Mouse (Mus musculus) kidney, embryonic 14.5 days (tissue): ENCODE data around the gene Gclm. TPM values are rescaled to one million over a fixed set of nuclear protein-coding genes. Genes with fewer than 3 reads are reported as not detected.

Source experiments
- ATAC-seq: fragments of 200-750 bp; cut with Nextera tagmentation; 2 replicates; pipeline ENCODE4 v1.8.0; 2017; ENCODE audit warnings: moderate number of reproducible peaks, mild to moderate bottlenecking, moderate TSS enrichment, moderate library complexity; ENCODE audit not compliant: low FRiP score, low TSS enrichment
- H3K27ac ChIP-seq: fragments of 300-500 bp; sonication (generic); 2 replicates; pipeline ENCODE4 v1.5.1; 2014; ENCODE audit warnings: low read depth, mild to moderate bottlenecking, low read length, moderate library complexity, mixed read lengths
- H3K27me3 ChIP-seq: fragments of 300-500 bp; sonication (generic); 2 replicates; pipeline ENCODE4 v1.6.1; 2014; ENCODE audit warnings: mild to moderate bottlenecking, low read length; ENCODE audit not compliant: control insufficient read depth, insufficient read depth
- H3K36me3 ChIP-seq: fragments of 300-500 bp; sonication (generic); 2 replicates; pipeline ENCODE4 v1.6.1; 2014; ENCODE audit warnings: low read length, mixed read lengths; ENCODE audit not compliant: control insufficient read depth, insufficient read depth
- H3K4me1 ChIP-seq: fragments of 300-500 bp; sonication (generic); 2 replicates; pipeline ENCODE4 v1.6.1; 2014; ENCODE audit warnings: low read length, mixed read lengths; ENCODE audit not compliant: control insufficient read depth, insufficient read depth
- H3K4me2 ChIP-seq: fragments of 300-500 bp; sonication (generic); replicated peaks from 2 replicates; pipeline ENCODE4 v1.6.1; 2014; ENCODE audit warnings: low read depth, mild to moderate bottlenecking, low read length
- H3K4me3 ChIP-seq: fragments of 300-500 bp; sonication (generic); 2 replicates; pipeline ENCODE4 v1.5.1; 2014; ENCODE audit warnings: mild to moderate bottlenecking, low read length
- H3K9ac ChIP-seq: fragments of 300-500 bp; sonication (generic); 2 replicates; pipeline ENCODE4 v1.6.1; 2014; ENCODE audit warnings: low read depth, mild to moderate bottlenecking, low read length, moderate library complexity
- H3K9me3 ChIP-seq: fragments of 300-500 bp; sonication (generic); 2 replicates; pipeline ENCODE4 v1.6.1; 2016; ENCODE audit warnings: low read length; ENCODE audit not compliant: control insufficient read depth
- WGBS: fragments of 180-500 bp; shearing (Covaris S2); extraction: QIAGEN DNeasy Blood & Tissue Kit; methylation state at CpG from one replicate; pipeline ENCODE4 v1.1.7; 2014; 5-methylcytosine and 5-hydroxymethylcytosine counted together
- polyA plus RNA-seq: library from polyadenylated mRNA; unstranded; fragments of >200 nt; fragmentation: Nextera tagmentation; extraction: Ambion mirVana; gene quantifications from 2 replicates; pipeline ENCODE4 v1.2.1, GENCODE M21; 2014

Gclm gene
- polyA plus RNA-seq, 1 experiment from 2014 or later: 76.2 TPM

DNA sequence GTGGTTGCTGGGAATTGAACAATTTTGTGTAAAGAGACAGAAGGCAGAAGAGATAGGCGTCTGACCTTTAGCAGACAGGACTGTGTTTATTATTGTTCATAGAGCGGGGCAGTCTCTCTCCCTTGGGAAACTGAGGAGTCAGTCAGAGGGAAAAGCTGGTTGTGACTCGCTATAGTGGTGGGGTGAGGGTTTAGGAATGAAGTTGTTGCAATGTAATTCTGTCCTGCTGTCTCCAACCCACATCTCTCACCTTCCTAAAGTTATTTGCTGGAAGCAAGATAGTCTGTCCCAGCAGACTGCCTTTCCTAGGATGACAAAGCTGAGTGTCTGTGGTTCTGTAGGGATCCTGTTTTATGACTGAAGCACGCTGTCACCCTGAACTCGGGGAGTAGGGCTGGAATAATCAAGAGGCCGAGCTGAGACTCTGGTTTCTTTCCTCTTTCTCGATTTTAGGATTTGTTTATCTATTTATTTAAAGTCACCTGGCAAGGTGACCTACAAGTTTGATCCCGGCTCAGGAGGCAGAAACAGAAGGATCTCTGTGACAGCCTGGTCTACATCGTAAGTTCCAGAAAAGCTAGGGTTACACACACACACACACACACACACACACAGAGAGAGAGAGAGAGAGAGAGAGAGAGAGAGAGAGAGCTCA is 41.6 kb upstream of the Gclm start:
- no peak overlapping the region for H3K27ac ChIP-seq
- H3K9me3 ChIP-seq: no peaks in the 10 kb centered on the region
- 58% methylated on average over 9 of the region's 9 CpGs for WGBS
- H3K4me2 ChIP-seq: no peak overlapping the region
- no peaks in the 10 kb centered on the region for H3K27me3 ChIP-seq
- H3K4me1 ChIP-seq: peaks cover 12% of the 10 kb centered on the region; the same call in 1 of the 2 replicates
- H3K36me3 ChIP-seq: no peaks in the 10 kb centered on the region
- H3K9ac ChIP-seq: no peak overlapping the region
- no peak for ATAC-seq
- H3K4me3 ChIP-seq: no peak overlapping the region

DNA sequence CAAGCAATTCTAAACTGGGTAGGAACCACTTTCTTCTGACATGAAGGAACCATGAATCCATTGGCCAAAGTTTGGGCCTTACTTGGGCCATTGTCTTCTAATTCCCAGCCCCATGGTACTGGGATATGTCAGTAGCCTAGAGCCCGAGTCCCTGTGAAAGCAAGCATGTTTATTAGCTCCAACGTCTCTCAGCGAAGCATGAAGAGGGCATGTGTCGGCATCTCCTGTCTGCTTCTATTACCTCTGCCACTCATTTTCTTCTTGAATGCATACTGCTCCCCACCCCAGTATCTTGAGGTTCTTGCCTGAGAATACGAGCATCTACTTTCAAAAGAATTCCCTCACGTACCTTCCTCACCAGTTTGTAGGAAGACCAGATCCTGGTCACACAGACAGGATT is 39.6 kb upstream of the Gclm start:
- H3K27ac ChIP-seq: peak overlapping the region; percentile 48
- H3K4me1 ChIP-seq: peaks cover 10% of the 10 kb centered on the region; the same call in 1 of the 2 replicates
- ATAC-seq: no peak
- H3K4me3 ChIP-seq: no peak overlapping the region
- H3K9me3 ChIP-seq: no peaks in the 10 kb centered on the region
- no peaks in the 10 kb centered on the region for H3K36me3 ChIP-seq
- no peak overlapping the region for H3K4me2 ChIP-seq
- H3K27me3 ChIP-seq: no peaks in the 10 kb centered on the region
- no peak overlapping the region for H3K9ac ChIP-seq
- 56% methylated on average over 6 of the region's 6 CpGs for WGBS

- Histone ChIP-seq H3K9ac (no peak overlapping the region), H3K27me3 (no peaks in the 10 kb centered on the region), H3K4me3 (no peak overlapping the region), H3K27ac (peak overlapping the region; percentile 48; the same call in 1 of the 2 replicates), H3K4me1 (peaks cover 10% of the 10 kb centered on the region; the same call in 1 of the 2 replicates), H3K4me2 (no peak overlapping the region), H3K9me3 (no peaks in the 10 kb centered on the region), H3K36me3 (no peaks in the 10 kb centered on the region)
- ATAC-seq: peak; percentile 77
- 51% methylated on average over 8 of the region's 8 CpGs for WGBS
Observed at GRCm38 (mm10) chr3:122206279-122207070, 38.9 kb upstream of the Gclm start.

DNA sequence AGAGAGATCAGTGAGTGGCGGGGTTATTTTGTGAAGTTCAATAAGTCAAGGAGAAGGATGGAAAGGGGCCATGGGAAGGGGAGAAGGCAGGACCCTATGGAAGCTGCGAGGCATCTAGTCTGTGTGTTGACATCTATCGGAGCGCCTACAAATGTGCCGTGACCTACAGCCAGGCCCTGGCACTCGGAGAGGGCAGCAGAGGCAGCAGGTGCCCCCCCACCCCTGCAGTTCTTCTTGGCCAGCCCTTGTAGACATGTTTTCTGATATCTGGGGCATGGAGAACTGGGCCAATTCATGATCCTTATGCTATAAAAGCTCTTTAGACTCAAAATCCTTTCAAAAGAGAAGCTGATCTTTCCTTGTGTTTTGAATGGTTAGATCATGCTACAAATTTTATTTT is 37.6 kb upstream of the Gclm start:
- Histone ChIP-seq H3K4me2 (no peak overlapping the region), H3K9me3 (no peaks in the 10 kb centered on the region), H3K4me1 (0 out of 2 replicates have a peak, but pooled peaks cover 3% of the 10 kb centered on the region), H3K9ac (no peak overlapping the region), H3K36me3 (no peaks in the 10 kb centered on the region), H3K27ac (no peak overlapping the region), H3K27me3 (no peaks in the 10 kb centered on the region), H3K4me3 (no peak overlapping the region)
- 85% methylated on average over 6 of the region's 6 CpGs for WGBS
- no peak for ATAC-seq

GRCm38 (mm10) chr3:122208296-122209225 is 36.8 kb upstream of the Gclm start:
- no peaks in the 10 kb centered on the region for H3K36me3 ChIP-seq
- H3K9me3 ChIP-seq: no peaks in the 10 kb centered on the region
- WGBS: 73% methylated on average over 15 of the region's 15 CpGs
- ATAC-seq: no peak
- H3K4me1 ChIP-seq: 0 out of 2 replicates have a peak, but pooled peaks cover 3% of the 10 kb centered on the region
- H3K4me2 ChIP-seq: no peak overlapping the region
- no peak overlapping the region for H3K4me3 ChIP-seq
- H3K9ac ChIP-seq: no peak overlapping the region; the same call in 1 of the 2 replicates
- H3K27me3 ChIP-seq: no peaks in the 10 kb centered on the region
- peak overlapping the region; percentile 49; the same call in 1 of the 2 replicates for H3K27ac ChIP-seq

- Histone ChIP-seq H3K9me3 (no peaks in the 10 kb centered on the region), H3K4me1 (0 out of 2 replicates have a peak, but pooled peaks cover 3% of the 10 kb centered on the region), H3K27ac (no peak overlapping the region), H3K9ac (no peak overlapping the region), H3K27me3 (no peaks in the 10 kb centered on the region), H3K4me2 (no peak overlapping the region), H3K4me3 (no peak overlapping the region), H3K36me3 (no peaks in the 10 kb centered on the region)
- WGBS: 76% methylated on average over 11 of the region's 11 CpGs
- ATAC-seq: no peak
Observed at GRCm38 (mm10) chr3:122209511-122209910, 35.8 kb upstream of the Gclm start.

- no peak for ATAC-seq
- no peaks in the 10 kb centered on the region for H3K36me3 ChIP-seq
- WGBS: 36% methylated on average over 5 of the region's 5 CpGs
- no peak overlapping the region for H3K9ac ChIP-seq
- H3K4me1 ChIP-seq: 0 out of 2 replicates have a peak, but pooled peaks cover 3% of the 10 kb centered on the region
- no peak overlapping the region for H3K4me3 ChIP-seq
- no peak overlapping the region for H3K27ac ChIP-seq
- no peaks in the 10 kb centered on the region for H3K9me3 ChIP-seq
- no peaks in the 10 kb centered on the region for H3K27me3 ChIP-seq
- no peak overlapping the region for H3K4me2 ChIP-seq
Observed at GRCm38 (mm10) chr3:122210434-122210833, 34.9 kb upstream of the Gclm start.

GRCm38 (mm10) chr3:122210846-122211245 is 34.5 kb upstream of the Gclm start:
- Histone ChIP-seq H3K36me3 (no peaks in the 10 kb centered on the region), H3K9me3 (no peaks in the 10 kb centered on the region), H3K9ac (no peak overlapping the region), H3K4me3 (no peak overlapping the region), H3K27me3 (no peaks in the 10 kb centered on the region), H3K4me2 (no peak overlapping the region), H3K4me1 (0 out of 2 replicates have a peak, but pooled peaks cover 3% of the 10 kb centered on the region), H3K27ac (no peak overlapping the region)
- 79% methylated on average over 7 of the region's 7 CpGs for WGBS
- no peak for ATAC-seq
